Mouse (Mus musculus): ENCODE results near the gene Cd2bp2.
"Not testable (repeated sequence)": the region's sequence is repeated elsewhere in the genome, so short reads cannot be mapped to it uniquely, and the experiment has no call there.

Gene Cd2bp2

DNA sequence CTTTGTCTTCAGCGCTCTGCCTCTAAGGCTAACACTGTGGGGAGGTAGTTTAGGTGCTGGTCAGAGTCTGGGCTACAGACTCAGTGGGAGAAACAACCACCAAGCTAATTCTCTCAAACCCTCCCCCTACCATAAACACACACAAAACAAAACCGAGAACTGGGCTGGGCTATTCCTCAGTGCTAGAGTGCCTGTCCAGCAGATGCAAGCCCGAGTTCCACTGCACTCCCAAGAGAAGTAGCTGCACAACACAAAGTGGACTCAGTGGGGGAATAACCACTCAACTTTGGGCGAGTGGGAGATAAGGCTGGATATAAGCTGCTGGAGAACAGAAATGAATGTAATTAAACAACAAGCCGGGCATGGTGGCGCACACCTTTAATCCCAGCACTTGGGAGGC, 5.2 kb downstream of the Cd2bp2 start:
- no peak for DNase-seq (ENCODE audit: low spot score in 2 of 2)

- no peak for DNase-seq (ENCODE audit: low spot score in 2 of 2)
Observed at GRCm38 (mm10) chr7:127188305-127189276, 7.3 kb downstream of the Cd2bp2 start.

GRCm38 (mm10) chr7:127187351-127187750, 8.5 kb downstream of the Cd2bp2 start:
- no peak for DNase-seq (ENCODE audit: low spot score in 2 of 2)

DNA sequence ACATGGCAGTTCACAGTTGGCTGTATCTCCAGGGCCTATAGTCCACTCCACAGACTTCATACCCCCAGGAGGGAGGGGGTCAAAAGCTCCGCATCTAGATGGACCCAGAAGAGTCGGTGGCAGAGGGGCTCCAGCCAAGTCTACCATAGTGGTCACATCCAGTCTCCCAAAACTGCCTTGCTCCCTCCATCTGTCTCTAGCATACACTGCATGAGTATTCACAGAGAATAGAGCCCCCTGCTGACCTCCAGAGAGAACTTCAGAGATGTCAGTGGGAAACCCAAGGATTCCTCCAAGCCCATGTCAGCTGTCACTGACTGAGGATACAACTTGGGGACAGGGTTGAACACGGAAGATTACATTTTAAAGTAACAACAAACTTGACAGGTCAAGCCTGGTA, 10.2 kb downstream of the Cd2bp2 start:
- DNase-seq (ENCODE audit: low spot score in 2 of 2): no peak

DNA sequence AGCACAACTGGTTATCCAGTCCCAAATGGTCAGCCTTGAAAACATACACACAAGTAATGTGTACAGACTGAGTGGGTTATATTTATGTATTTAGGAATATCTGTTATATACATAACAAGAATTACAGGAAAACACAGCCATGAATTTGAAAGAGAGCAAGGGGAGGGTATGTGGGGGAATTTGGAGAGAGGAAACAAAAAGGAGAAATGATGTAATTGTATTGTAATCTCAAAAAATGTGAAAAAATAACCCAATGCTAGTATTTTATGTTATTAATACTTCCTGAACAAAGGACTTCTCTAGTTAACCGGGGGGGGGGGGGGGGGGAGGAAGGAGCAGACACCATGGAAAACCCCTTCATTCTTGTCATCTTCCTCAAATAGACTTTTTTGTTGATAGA, 11.1 kb downstream of the Cd2bp2 start:
- DNase-seq (ENCODE audit: low spot score in 2 of 2): no peak

DNA sequence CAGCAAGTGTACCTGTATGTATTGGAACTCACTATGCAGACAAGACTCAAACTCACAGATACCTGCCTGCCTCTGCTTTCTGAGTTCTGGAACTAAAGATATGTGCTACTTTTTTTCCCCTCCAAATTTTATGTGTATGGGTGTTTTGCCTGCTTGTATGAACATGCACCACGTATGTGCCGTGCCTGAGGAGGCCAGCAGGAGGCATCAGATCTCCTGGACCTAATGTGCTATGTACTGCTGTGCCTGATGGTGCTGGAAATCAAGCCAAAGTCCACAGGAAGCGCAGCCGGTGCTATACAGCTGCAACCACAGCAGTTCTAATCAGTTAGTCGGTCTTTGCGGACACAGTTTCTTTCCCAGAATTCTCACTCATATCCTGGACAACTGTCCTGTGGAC, 12.0 kb downstream of the Cd2bp2 start:
- no peak for DNase-seq (ENCODE audit: low spot score in 2 of 2)

DNA sequence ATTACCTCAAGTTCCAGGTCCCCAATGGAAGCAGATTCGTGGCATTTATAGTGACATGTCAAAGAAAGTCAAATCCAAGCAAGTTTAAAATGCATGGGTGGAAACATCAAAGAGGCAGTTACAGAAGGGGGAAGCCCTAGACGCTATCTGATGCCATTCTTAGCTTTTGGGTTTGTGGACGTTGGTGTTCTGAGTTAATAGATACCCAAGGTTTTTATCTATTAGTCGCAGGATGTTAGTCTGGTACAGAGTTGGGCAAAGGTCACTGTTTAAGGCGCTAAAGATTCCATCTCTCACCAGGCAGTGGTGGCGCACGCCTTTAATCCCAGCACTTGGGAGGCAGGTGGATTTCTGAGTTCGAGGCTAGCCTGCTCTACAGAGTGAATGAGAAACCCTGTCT, 12.5 kb downstream of the Cd2bp2 start:
- DNase-seq (ENCODE audit: low spot score in 2 of 2): no peak

- DNase-seq (ENCODE audit: low spot score in 2 of 2): not testable (repeated sequence)
Observed at GRCm38 (mm10) chr7:127181724-127182123, 14.1 kb downstream of the Cd2bp2 start.

DNA sequence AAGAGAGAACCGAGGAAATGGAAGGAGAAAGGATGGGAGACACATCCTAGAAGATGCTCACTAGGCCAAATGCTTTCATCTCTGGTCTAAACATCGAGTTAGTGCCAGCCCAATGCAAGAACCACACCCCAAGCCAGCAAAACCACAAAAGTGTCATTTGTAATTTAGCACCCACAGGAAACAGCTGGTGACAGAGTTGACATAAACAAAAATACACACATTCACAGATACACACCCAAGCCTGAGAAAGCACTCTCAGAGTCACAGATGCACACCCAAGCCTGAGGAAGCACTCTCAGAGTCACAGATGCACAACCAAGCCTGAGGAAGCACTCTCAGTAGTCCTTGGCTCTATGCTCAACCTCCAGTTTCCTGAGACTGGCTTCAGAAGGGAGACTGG, 15.1 kb downstream of the Cd2bp2 start:
- no peak for DNase-seq (ENCODE audit: low spot score in 2 of 2)

DNA sequence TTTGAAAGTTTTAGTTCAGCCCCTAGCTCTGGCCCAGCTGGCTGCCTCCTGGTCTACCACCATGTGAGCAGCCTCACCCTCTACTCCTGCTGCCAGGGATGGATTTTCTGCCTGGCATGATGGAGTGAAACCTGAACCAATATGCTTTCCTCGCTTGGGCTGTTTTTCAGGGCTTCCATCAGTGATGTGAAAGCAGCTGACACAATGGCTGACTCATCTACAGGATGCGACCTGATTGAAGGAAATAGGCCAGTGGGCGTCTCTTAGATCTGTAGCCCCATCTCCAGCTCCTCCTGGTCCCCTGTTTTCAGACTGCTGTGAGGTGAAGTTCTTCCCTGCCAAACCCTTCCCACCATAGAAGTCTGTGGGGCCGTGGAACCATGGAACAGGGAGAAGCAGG, 18.9 kb downstream of the Cd2bp2 start:
- DNase-seq (ENCODE audit: low spot score in 2 of 2): no peak

- DNase-seq (ENCODE audit: low spot score in 2 of 2): no peak
Observed at GRCm38 (mm10) chr7:127166501-127166900, 29.3 kb downstream of the Cd2bp2 start.

DNA sequence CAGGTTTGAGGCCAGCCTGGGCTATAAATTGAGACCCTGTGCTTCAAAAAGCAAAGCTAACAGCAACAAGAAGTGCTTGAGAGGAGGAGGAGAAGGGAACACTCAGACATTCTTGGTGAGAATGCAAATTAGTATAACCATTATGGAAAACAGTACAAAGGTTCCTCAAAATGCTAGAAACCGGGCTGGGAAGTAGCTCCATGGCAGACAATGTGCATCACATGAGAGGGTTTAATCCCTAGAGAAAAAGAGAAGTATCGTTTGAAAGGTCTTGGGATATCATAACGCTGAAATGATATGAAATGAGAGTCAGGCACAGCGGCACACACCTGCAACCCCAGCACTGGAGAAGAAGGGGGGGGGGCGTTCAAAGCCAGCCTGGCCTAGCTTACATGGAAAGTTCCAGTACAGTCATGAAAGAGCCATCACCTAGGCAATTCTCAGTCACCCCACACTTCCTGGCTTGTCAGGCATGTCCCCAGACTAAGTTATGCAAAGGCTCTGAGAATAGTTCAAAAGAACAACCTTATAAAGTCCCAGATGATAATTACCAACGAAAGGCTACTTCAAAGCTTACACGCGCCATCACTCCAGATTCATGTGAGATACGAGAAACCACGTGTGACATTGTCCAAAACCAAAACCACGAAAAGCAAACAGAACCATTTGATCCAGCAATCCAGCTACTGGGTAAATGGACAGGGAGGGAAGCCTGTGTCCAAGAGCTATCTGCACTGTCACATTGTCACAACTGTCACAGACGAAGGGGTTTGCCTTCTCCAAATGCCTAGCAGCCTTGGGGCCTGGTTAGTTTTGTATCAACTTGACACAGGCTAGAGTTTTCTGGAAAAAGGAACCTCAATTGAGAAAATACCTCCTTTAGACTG, 30.0 kb downstream of the Cd2bp2 start:
- no peak for DNase-seq (ENCODE audit: low spot score in 2 of 2)

- no peak for DNase-seq (ENCODE audit: low spot score in 2 of 2)
Observed at GRCm38 (mm10) chr7:127164002-127164401, 31.8 kb downstream of the Cd2bp2 start.

- DNase-seq (ENCODE audit: low spot score in 2 of 2): no peak
Observed at GRCm38 (mm10) chr7:127162546-127162945, 33.3 kb downstream of the Cd2bp2 start.

GRCm38 (mm10) chr7:127157548-127157947, 38.3 kb downstream of the Cd2bp2 start:
- no peak for DNase-seq (ENCODE audit: low spot score in 2 of 2)

GRCm38 (mm10) chr7:127153477-127153876, 42.4 kb downstream of the Cd2bp2 start:
- no peak for DNase-seq (ENCODE audit: low spot score in 2 of 2)

DNA sequence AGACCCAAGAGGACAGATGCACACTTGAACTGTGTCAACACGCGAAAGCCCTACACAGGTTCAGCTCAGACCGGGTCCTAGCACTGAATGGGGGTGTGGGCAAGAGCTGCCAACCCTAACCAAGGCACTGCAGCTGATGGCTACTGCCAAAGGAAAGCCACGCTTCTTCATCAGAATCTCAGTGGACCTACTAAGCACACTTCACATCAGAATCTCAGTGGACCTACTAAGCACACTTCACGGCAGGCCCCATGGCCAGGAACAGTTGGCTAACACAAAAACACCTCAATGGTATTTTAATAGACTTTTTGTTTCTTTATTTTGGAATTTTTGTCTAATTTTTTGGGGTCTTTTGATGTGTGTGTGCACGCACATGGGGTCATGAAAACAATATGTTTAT, 43.4 kb downstream of the Cd2bp2 start:
- no peak for DNase-seq (ENCODE audit: low spot score in 2 of 2)

- no peak for DNase-seq (ENCODE audit: low spot score in 2 of 2)
Observed at GRCm38 (mm10) chr7:127147901-127148300, 47.9 kb downstream of the Cd2bp2 start.

DNA sequence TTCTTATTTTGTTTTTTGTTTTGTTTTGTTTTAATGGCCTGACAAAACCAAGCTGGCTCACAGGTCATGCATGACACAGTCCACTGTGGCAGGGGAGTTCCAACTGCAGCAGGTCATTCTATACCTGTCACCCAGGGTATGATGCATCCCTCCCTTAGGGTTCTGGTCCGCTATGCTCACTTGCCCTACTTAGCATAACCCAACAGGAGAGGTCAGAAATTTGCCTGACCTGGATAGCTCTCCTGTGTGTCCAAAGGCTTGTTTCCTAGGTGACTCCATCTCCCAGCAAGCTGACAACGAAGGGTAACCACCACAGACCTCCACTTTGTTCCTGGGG, 49.6 kb downstream of the Cd2bp2 start:
- no peak for DNase-seq (ENCODE audit: low spot score in 2 of 2)

DNA sequence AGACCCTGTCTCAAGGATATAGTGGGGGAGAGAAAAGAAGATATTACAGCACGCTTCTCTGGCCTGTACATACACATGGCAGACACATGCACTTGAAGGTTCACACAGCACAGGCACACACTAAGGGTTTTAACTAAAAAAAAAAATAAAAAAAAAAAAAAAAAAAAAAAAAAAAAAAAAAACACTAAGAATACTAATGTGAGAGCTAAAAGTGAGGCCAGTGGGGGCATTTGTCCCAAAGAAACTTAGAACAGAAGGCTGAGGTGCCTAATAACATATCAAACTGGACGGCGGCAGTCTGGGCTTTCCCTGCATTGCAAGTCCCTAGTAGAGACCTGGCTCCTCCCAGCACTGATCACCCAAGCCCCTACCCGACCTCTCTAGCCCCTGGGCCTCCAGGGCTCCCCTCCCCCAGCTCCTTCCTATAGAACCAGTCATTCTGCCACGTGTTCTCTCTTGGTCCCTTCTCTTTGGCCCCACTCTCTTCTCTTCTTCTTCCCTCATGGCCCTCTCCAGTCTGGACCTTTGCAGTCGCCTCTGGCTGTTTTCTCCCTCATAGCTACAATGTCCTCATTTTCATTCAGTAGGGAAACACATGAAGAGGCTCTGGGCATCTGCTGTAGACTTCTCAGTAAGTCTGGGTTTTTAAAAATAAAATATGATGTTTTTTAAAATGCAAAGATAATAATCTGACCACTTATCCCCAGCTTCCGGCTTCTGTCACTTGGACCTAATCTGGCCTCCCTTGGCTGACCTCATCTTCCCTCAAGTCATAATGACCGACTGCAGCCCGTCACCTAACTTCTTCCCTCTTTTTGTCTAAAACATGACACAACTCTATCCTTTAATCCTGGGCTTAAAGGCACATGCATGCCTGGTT, 50.2 kb downstream of the Cd2bp2 start:
- no peak for DNase-seq (ENCODE audit: low spot score in 2 of 2)

GRCm38 (mm10) chr7:127144412-127144811, 51.4 kb downstream of the Cd2bp2 start:
- DNase-seq (ENCODE audit: low spot score in 2 of 2): no peak

DNA sequence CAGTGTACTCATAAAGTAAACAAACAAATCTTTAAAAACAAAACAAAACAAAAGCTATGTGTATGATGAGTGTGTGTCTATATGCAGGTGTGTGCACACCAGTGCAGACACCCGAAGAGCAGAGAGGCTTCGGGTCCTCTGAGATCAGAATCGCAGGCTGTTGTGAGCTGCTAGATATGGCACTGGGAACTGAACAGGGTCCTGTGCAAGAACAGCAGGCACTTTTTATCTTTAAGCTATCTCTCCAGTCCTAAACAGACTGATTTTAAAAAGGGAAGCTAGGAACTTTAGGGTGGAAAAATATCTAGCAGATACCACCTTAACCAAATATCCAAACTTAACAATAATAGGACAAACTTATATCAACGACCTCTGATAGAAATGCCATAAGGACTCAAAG, 53.2 kb downstream of the Cd2bp2 start:
- no peak for DNase-seq (ENCODE audit: low spot score in 2 of 2)
